Mouse (Mus musculus) lung, postnatal 0 days (tissue): ENCODE data around the gene Dlx6.

Experiments
- CTCF ChIP-seq: IDR thresholded peaks from 2 replicates; pipeline ENCODE4 v1.5.1; 2016; ENCODE audit warnings: antibody characterized with exemption, mild to moderate bottlenecking
- EP300 ChIP-seq: IDR thresholded peaks from 2 replicates; pipeline ENCODE4 v1.6.1; 2016; ENCODE audit warnings: antibody characterized with exemption, mild to moderate bottlenecking, control low read depth

GRCm38 (mm10) chr6:6914849-6915525 lies 51.9 kb downstream of the Dlx6 start:
- TF ChIP-seq EP300 (no peak), CTCF (peak; percentile 76)
